Mouse (Mus musculus): ENCODE results near the gene Morc2a.

The Morc2a gene

DNA sequence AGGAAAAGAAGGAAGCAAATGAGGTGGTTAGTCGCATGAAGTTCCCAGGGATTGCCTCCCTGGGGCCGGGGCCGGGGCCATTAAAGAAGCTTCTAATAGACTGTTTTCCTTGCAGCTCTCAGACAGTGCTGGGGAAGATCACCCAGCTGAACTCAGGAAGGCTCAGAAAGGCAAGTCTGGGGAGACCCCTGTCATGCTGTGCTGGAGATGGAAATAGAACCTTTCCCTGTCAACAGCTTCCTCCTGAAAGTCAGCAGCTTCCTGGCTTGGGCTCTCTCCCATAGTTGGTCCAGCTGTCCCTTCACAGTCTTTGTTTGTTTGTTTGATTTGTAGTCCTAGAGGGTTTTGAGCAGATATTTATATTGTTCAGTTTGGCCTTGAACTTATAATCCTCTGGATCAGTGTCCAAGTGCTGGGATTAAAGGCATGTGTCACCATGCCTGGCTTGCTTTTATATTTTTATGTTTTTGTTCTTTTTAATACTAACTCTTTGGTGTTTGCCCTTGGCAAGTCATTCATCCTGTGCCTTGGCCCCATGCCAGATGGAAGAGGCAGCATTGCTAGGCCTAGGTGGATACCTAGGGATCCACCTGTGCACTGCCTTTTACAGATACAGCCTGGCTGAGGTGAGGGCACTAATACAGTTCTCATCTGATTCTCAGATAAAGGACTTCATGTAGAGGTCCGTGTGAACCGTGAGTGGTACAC lies 35.9 kb downstream of the Morc2a start:
- peak; percentile 41 to 67 for DNase-seq

DNA sequence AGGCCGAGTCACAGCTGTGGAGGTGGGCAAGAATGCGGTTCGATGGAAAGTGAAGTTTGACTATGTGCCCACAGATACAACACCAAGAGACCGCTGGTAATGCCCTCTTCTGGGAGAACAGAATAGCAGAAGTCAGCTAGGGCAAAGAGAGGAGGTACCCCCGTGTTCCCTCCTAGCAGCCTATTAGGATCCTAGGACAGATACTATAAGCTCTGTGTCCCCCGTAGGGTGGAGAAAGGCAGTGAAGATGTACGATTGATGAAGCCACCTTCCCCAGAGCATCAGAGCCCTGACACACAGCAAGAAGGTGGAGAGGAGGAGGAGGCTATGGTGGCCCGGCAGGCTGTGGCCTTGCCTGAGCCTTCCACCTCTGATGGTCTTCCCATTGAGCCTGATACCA lies 36.4 kb downstream of the Morc2a start:
- DNase-seq, result no peak

GRCm38 (mm10) chr11:3686318-3686717 lies 37.3 kb downstream of the Morc2a start:
- no peak for DNase-seq

DNA sequence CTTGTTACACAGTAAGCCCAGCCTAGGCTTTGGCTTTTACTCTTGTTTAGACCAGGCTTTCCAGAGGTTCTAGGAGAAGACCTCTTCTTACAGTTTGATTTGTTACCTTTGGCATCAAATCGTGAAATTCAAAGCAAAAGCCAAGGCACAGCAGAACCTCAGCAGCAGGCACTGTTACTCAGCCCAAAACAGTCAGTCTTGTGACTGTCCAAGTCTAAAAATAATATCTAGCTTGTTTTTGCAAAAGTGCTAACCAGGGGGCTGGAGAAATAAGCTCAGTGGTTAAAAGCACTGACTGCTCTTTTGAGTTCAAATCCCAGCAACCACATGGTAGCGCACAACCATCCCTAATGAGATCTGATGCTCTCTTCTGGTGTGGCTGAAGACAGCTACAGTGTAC lies 37.9 kb downstream of the Morc2a start:
- DNase-seq, result no peak

DNA sequence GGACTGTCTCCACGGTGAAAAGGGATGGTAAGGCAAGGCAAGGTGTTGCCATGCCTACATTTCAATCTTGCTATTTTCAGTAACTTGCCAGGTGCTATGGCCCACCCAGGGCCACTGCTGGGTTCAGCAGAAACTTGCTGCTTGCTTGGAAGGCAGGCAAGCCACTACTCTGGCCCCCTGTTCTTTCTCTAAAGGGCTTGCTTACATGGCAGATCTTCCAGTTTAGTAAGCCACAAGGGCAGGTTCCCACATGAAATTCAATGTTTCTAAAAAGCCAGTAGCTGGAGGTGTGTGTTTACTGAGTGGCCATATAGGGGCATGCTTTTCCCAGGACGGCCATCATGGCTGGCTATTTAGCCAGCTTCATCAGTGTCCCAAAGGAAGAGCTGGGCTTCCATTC lies 42.8 kb downstream of the Morc2a start:
- no peak for DNase-seq

DNA sequence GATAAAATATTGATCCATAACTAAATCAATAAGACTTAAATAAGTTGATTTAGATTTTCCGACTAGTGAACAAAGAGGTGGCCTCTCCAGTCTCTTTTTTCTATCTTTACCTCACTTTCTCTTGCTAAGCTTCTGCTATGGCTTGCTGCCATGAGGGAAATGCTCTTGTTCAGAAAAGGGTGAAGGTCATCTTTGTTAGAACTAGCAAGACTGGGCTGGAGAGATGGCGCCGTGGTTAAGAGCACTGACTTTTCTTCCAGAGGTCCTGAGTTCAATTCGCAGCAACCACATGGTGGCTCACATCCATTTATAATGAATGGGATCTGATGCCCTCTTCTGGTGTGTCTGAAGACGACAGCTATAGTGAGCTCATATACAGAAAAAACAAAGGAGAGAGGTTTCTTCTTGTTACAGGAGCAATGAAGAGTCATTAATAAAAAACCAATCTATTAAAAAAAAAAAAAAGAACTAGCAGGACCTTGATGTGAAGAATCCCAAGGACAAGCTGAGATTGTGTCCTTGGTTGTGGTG lies 47.2 kb downstream of the Morc2a start:
- peak; percentile 31 to 37 for DNase-seq

DNA sequence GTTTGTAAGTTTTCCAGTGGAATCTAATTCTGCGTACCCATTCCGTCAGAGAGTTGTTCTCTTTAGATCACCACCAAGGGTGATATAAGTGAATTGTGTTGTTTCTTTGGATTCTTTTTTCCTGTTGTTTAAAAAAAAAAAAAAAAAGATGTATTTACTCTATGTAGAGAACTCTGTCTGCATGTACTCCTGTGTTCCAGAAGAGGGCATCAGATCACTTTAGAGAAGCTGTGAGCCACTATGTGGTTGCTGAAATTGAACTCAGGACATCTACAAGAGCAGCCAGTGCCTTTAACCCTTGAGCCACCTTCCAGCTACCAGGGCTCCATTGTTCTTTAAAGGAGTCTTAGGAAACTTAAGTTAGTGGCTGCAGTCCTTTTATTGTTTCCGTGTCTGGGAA lies 48.5 kb downstream of the Morc2a start:
- DNase-seq, result no peak

- no peak for DNase-seq
These were observed 54.4 kb downstream of the Morc2a start for GRCm38 (mm10) chr11:3703089-3703992.

DNA sequence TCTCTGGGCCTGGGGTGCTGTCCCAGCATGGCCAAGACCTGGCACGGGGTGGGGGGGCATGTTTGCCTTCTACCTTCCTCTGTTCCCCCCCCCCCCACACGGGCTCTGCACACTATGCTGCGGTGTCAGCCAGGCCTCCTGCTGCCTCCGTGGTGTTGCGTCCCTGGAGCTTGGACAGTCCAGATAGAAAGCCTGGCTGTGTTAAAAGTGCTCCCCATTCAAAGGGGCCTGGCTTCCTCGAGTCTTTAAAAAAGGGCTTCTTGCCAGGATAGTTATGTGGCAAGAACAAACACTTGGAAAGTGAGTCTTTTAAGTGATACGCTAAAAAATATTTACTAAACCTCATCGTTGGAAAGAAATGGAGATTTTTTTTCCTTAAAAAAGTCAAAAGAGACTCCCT lies 55.4 kb downstream of the Morc2a start:
- DNase-seq, result no peak

DNA sequence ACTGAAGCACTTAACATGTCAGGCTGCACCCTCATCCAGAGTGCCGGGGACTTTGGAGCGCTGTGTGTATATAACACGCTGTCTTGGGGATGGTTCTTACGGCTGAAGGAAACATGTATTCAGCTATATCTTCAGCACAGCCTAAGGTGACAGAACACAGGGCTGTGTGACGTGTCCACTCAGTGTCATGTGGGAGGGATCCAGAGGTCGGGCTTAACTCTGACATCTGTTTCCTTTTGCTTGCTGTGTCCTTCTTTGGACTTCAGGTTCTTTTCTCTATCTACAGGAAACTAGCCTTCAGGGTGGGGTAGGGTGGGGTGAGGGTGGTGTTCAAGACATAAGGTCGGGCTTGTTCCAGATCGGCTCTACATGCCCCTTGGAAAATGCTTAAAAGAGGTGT lies 58.1 kb downstream of the Morc2a start:
- DNase-seq, result no peak

GRCm38 (mm10) chr11:3710203-3710602 lies 61.2 kb downstream of the Morc2a start:
- no peak for DNase-seq

- DNase-seq, result peak; percentile 55 to 82
These were observed 65.5 kb downstream of the Morc2a start for GRCm38 (mm10) chr11:3714486-3714885.

DNA sequence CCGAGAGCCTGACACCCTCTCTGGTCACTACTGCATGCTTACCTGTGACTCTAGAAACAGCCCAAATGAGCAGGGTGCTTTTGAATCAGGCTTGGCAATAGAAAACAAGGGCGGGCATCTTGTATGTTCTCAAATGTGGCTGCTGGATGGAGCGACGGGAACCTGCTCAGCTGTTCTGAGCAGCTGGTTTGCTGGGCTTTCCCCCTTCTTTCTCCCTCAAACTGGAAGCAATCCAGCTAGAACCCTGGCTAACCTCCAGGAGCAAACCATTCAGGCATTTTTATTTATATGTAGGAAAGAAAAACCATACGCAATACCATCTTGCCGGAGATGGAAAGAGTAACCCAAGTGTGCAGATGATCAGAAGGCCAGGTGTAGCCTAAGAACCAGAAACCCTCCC lies 67.7 kb downstream of the Morc2a start:
- DNase-seq, result no peak

DNA sequence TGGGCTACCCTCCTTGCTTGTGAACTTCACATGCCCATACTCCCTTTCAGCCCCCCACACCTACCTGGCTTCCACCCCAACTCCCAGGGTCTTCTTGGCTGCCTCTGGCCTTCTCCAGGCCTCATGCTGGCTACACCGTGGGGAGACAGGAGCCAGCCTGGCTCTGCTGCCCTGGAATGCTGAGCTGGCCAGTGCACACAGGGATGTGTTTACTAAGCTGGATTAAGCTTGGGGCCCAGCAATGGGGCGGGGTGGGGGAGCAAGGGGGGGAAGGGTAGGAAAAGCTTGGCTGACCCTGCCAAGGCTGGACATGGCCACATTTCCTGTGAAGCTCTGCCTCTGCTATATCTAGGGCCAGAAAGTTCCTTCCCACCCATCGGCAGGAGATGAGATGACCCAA lies 73.0 kb downstream of the Morc2a start:
- no peak for DNase-seq

GRCm38 (mm10) chr11:3722861-3723260 lies 73.9 kb downstream of the Morc2a start:
- no peak for DNase-seq

DNA sequence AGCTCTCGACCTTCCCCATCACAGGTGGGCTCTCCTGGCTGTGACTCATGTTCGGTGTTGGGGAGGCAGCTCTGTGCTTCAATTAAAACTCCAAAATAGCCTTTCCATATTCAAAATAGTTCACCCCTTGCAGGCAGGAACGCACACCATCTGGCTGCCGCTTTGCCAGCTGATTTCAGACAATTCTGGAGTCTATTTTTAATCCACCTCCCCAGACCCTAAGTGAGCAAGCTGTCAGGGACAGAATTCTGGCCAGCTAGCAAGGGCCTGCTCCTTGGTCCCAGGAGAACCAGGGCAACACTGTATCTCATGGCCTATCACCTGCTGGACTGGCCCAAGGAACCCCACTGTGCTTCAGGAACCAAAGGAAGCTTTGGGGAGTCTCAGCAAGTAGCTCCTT lies 74.9 kb downstream of the Morc2a start:
- no peak for DNase-seq

GRCm38 (mm10) chr11:3724726-3725125 lies 75.7 kb downstream of the Morc2a start:
- DNase-seq, result no peak

DNA sequence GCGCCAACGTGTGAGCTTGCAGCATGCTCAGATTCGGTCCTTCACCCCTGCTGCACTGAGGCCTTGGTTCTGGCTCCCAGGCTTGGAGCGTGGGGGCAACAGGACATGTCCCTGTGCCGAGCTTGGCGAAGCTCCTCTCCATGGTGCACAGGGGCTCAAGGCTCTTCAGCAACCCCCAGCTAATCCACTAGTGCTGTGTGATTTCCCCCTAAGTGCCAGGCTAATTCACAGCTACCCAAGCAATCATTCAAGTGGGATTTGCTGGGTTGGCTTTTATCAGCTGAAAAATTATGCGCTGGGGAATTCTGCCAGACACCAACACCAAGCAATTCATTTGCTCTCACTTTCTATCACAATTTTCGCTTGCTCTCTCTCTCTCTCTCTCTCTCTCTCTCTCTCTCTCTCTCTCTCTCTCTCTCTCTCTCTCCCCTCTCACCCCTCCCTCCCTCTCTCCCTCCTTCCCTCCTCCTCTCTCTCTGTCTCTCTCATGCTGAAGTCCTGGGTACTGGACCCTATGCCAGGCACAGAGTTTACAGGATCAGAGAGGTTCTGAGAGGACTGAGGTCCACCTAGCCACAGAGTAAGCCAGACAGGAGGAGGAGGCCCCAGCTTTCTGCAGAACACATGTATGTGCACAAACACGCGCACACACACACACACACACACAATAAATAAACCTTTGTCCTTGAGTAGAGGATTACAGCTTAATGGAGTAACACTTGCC lies 76.5 kb downstream of the Morc2a start:
- DNase-seq, result no peak

DNA sequence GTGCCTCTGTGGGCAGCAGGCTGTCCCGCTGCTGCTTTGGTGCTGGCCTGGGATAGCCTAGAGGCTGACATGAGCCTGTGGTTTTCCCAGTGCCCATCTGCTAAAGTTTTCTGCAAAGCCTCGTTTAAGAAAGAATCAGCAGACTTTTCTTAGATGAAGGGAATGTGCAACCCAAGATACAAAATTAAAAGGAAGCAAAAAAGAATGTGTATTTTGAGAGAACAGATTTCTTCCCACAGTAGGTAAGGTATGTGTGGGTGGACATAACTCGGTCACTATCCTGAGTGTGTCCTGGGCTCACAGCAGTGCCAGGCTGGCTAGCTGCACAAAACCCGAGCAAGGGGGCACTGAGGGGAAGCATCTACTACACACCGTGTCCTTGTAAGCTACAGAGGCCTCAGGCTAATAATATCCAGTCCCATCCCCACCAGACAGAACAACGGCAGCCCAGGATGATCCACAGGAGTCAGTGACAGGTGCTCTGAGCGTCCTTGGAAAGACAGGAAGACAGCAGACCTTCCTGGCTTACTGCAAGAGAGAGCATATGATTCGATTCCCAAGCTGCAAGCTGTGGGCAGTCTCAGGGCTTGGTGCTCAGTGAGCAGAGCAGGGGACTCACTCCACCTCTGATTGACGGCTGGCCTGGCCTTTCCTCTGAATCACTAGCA lies 78.6 kb downstream of the Morc2a start:
- no peak for DNase-seq

- no peak for DNase-seq
These were observed 82.5 kb downstream of the Morc2a start for GRCm38 (mm10) chr11:3731469-3731868.

DNA sequence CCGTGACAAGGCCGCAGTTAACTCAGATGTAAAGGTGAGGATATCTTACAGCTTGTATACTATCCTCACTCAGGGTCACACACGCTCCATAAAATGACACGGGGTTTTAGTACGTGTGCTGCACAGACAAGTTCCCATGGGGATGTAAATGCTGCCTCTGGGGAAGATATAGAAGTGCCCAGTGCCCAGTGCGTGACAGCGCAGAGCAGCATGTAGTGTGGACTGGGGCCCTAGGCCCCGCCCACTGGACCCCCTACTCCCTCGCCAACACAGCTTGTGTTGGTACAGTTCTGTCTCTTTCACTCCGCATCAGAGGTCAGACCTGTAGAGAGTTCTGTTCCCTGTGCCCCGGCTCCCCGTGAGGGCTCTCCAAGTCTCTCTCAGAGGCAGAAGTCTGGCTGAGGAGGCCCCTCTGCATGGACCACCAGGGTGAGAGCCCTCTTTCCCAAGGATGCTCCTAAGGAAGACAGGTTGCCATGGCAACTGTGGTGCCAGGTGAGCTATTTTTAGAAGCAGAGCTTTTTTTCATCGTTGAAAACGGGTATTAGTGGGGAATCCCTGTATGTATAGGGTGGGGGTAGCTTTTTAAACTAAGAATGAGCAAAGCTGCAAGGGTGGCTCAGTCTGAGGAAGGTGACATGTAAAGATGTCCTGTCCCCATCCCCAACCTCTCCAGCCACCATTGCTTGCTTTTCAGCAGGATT lies 85.1 kb downstream of the Morc2a start:
- DNase-seq, result no peak

DNA sequence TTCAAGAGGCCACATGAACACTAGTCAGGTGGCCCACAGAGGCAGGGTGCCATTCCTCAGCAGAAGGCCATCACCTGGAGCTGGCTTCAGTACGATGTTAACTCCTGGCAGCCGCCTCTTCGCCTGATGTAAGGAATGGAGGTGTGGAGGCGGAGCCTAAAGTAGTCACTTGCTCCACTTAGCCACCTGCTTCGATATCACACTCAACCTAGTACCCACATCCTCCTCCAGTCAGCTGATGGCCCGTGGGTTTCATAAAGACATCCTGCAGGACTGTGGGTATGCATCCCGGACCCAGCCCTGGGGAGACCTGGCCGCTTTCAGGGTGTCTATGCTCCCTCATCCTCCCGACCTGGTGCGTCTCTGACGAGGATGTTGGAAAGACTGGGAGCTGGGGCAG lies 86.7 kb downstream of the Morc2a start:
- no peak for DNase-seq

Data from kidney, postnatal 36 days (tissue).